Mouse (Mus musculus): ENCODE measurements around the gene 4930469K13Rik.

DNA sequence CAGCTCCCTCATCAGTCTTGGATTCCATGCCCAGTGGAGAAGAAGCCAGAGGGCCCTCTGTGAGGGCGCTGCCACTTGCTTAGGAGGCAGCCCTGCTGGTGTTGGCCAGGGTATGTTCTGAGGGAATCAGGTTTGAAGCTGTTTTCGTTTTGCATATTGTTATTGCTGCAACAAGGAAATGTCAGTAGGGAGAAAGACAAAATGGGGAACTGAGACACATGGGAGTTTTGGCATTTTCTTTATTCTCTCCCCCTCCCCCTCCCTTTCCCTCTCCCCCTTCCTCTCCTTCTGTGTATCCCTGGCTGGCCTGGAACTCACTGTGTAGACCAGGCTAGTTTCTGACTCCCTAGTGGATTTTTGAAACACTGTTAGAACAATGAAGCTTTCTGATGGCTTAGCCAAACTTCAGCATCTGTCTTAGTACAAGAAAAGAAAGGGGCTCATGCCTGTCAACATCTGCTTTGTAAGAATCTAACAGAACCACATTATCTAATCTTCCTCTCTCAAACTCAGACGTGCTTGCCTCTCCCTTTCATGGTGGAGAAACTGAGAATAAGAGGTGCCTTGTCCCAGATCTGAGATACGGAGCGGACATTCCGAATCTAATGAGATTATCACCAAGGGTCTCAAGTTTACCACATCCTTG, 86.2 kb downstream of the 4930469K13Rik start:
- no peak for TF ChIP-seq CTCF (IDR thresholded peaks at IDR 0.05; ENCODE audit: extremely low read depth, insufficient read depth, low read length)
- no peak for TF ChIP-seq POLR2A (IDR thresholded peaks at IDR 0.05; ENCODE audit: extremely low read depth, insufficient read depth, low read length)

Measured in cortical plate, adult 2 months (tissue).